Mouse (Mus musculus) T-cell, adult 2 months (primary cell): ENCODE data around the gene En2.
A peak's percentile ranks its signal among the peaks of the same experiment; 100 is the strongest.

Experiments
- DNase-seq: peaks from one replicate; pipeline ENCODE4 v3.0.0; 2022; ENCODE audit warnings: low spot score

The En2 gene

DNA sequence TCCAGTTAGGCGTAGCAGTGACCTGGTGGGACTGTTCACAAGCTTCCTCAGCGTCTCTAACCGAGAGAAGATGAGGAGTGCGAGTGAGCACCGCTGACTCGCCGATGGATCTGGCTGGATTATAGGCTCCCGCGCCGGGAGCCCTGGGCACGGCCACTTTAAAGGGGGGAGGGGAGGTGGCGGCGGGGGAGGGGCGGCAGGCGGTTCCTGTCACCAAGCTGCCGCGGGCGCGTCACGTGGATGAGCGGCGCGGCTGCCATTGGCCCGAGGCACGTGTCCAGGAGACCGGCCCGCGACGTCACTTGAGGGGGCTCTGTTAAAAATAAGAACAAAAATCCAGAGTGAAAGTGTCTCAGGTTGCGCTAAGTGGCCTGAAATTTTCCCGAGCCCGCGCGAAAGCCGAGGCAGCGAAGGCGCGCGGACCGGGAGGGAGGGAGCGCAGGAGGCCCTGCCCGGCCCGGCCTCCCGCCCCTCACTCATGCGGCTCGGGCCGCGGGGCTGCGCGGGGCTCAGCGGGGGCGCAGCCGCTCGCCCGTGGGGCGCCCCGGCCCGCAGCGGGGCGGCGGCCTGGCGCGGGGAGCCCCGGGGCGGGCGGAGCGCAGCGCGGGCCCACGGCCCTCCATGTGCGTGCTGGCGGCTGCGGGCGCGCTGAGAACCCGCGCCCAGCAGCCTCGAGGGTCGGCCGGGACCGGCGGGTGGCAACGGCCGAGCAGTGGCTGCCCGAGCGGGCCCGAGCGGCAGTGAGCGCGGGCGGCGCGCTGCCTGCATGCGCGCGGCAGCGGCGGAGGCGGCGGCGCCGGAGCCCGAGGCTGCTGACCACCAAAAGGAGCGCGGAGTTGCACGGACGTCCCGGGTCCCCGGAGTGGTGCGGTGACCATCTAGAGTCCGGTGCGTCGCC, at the start of gene En2:
TSS of gene En2 (plus strand) at position 337 of the 898 bp plus-strand sequence.
- no peak for DNase-seq

DNA sequence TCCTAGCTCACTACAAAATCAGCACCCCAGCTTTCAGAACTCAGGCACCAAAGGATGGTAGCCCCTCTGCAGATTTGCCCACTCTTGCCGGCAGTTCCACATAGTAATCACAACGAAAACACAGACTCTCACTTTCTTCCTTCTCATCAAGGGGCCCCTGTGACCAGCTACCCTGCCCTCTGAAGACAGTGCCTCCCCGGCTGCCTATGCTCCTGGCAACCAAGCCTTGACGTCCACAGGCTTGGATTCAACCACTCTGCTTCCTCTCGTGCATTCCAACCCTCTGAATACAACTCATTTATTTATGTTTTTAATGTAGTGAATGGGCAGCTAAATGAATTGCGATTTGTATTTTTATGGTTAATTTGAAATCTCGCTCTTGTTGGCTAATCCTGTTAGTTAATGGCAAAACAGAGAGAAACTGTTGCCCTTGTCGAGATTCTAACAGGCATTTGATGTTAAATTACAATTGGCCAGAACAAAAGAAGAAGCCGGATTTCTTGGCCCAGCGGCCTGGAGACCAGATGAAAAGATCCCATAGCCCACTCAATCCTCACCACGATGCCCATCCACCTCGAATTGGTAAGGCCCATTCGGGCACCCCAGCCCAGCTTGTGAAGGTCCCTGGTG, 48.1 kb upstream of the En2 start:
- DNase-seq = no peak

DNA sequence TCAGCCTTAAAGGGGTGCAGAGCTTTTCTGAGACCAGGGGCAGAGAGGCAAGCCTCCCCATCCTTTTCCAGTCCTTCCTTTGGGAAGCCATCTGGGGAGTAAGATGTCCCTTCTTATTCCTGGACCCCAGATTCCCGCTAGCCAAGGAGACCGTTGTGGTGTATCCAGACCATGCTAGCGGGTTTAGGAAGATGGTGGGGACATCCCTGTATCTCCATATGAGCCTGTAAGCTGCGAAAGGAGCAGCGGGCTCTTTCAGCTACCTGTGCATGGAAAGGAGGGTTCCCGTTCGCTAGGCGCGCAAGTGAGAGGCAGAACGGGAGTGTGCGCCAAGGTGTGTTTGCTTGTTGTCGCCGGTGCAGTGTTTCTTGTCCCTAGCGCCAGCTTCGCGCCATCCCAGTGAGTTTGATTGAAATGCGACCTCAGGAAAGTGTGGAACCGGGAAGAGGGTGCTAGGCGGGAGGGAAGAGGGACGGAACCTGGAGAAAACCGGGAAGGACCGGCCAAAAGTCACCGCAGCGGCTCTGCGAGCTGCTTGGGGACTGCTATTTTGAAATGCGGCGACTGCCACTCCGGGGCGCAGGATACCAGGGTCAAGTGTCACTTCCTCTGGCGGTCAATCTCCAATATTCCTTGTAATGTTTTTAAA, 47.5 kb upstream of the En2 start:
- DNase-seq = no peak

DNA sequence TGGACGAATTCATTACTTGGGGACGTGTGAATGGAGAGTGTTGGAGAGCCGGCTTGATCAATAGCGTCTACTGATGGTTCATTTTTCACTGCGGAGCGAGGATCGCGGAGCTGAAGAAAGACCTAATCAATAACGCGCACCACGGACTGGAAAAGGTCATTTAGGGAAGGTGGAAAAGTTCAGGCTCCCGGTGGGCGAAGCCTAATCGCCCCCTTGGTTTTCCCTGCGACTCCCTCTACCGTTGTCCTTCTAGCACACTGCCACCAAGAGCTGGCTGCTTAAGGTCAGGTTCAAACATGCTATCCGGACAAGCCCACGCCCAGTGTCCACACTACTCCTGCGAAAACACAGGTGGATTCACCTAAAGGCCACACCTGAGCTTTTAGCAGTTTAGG, 47.0 kb upstream of the En2 start:
- DNase-seq = no peak

DNA sequence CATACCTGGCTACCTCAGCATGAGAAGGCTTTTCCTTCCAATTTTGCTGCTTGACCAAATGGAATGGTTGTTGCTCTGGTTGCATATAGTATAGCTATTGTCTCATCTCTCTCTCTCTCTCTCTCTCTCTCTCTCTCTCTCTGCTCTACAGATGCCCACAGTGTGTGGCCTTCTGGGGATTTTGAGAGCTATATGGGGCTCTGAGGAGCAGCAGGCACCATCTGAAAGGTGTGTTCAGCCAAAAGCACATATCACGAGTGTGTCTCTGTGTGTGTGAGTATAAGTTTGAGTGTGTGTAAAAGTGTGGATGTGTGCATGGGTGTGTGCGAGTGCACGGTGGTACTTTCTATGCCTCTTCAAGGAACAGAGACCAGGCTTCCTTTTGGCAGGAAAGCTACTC, 45.9 kb upstream of the En2 start:
- DNase-seq = no peak

DNA sequence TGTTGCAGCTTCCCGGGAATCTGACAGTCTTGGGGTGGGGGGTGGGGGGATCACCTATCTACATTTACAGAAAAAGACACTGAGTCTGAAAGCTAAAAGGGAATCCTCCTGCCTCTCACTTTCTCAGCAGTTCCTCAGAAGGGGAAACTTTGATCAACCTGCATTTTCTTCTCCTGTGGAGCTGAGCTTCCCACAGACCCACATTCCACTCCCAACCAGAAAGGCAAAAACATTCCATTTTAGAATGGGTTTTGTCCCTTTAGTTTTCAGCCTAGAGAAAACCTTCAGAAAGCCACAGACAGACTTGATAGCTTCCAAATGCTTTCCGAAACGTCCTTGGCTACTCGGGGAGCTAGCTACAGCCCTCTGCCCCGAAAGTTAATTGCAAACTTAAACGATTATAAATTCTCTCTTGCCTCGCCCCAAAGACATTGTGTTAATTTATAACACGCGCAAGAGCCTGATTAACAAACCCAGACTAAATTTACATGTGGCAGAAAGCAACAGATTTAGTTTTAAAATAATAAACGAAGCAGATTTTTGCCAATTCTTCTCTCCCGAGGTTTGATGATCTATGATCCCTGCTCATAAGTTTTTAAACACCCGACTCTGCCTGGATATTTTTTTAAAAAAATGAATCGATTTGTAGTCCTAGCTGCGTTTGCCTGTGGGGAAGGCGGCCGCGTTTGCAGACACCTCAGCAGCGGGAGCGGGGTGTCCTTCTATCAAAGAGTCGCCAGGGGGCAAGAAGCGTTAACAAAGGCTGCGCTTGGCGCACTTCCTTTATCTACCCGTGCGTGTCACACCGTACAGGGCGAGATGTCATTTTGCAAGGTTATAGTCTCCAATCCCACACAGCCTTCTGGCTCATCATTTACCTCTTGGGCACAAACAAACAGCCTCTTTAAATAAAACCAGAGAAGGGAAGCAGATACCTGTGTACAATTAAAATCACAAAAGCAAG, 42.7 kb upstream of the En2 start:
- DNase-seq = peak; percentile 72

DNA sequence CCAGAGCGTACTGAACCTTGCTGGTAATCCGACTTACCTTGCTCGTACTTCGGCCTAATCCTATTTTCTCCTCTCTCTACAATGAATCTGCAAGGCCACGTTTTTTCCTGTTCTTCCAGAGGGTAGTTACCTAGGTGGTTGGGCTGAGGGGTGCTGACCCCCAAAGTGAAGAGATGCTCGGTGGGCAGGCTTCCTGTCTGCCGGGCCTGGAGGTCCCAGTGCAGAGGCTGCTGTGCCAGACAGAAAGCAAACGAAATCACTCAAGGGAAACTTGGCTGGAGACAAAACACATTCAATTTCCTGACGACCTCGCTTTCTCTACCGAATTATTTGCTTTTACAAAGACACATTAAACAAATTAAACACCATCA, 42.1 kb upstream of the En2 start:
- no peak for DNase-seq

DNA sequence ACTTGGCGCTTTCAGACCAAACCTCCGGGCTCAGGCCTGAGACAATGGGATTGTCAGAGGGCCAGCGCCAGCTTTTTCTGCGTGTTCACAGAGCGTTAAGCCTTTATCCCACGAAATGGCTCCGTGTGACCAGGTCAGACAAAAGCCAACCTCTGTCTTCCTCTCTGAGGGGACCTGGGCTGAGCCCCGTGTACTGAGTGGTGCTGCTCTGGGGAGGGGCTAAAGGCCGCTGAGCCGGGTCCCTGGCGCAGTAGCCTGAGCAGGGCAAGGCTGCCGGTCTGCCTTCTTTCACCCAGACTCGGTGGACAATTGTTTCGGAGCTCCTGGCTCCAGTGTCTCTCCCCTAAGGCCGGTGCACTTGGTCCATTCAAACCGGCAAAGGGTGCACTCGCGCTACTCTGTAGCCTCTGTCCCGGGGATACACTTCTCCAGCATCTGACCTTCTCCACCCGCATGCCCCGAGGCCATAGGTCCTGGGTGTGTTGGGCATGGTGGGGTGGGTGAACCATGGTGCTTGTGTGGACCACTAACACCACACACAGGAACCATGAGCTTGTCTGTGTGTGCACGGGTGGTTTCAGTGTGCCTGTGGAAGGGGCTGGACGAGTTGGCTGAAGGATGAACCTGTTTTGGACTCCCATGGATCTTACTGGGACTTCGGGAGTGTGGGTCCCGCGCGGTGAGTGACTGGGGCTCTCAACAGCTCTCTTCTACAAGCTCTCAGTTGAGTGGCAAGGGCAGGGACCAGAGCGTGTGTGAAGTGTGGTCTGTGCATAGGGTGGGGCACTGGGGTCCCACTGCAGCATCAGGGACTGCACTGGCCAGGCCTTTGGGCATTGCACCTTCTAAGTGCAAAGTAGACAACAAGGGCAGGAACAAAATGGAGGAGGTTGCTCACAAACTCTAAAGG, 40.9 kb upstream of the En2 start:
- DNase-seq = no peak

DNA sequence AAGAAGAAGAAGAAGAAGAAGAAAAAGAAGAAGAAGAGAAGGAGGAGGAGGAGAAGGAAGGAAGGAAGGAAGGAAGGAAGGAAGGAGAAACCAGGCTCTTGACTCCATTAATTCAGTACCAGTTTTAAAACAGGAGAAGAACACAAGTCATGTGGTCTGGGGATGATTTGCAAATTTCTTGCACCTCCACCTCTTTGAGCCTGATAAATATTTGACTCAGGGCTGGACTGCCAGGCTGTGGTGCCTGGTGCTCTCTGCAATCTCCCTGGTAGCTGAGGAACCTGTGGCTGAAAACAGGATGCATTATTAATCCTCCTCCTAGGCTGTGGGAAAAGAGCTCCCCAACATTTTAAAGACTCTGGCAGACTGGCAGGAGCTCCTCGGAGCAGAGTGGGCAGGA, 36.6 kb upstream of the En2 start:
- no peak for DNase-seq

DNA sequence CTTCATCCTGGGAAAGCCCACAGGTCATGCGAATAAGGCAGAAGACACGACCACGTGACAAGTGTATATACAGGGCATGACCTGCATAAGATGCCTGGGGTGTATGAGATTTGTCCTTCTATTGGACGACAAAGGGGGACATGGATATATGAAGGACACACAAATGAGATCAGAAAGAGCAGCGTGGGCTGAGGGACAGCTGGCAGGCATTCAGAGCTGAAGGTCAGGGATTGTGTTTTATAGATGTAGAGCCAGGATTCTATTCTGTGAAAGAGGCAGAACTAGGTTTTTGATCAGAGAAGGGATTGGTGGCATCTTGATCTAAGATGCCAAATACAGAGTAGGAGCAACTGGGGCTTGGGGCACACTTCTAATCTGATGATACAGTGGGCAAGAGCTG, 33.3 kb upstream of the En2 start:
- no peak for DNase-seq

DNA sequence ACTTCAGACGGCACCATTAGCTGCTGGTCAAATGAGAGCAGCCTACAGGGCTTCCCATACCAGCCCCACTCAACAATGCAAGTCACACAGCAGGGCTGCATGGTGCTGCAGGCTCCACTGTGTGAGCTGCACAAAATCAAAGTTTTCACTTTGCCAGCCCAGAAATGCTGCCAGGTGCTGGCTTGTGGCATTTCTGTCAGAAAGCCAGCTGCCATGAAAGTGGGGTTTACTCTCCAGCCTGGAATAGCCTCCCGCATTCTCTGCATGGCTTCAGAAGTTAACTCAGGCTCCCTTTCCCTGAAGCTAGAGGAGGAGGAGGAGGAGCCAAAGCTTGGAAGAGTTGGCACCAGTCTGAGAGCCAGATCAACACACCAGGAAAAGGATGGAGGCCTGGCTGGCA, 29.1 kb upstream of the En2 start:
- DNase-seq = no peak

DNA sequence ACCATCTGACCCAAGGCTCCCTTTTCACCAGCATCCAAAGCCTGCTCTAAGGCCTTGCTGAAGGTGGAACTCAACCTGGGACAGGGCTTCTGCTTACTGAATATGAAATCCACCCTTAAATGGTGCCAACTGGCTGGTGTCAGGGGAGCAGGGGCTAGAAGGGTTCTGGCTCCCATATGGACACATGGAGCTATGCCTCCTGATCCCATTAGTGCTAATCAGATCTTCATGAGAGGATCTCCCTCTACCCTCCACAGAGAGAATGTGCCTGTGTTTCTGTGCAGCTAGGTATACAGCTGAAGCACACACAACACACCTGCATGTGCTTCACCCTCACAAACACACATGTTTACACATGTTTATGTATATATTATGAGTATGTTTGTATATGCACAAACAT, 20.9 kb upstream of the En2 start:
- no peak for DNase-seq

DNA sequence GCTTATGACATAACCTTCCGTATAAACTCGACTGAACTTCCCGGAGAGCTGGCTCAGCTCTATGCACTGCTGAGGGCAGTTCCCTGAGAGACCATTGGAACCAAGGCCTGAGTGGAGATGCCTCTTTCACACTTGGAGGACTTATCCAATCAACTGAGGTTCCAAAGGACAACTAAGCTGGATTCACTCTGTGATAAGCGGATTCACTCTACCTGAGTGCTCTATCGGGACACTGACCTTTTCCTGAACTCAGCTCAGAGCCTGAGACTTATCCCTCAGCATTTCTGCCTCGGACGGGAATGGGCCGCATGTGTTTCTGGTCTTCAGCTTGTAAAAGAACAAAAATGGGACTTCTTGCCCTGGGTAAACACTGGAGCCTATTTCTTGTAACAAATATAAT, 19.5 kb upstream of the En2 start:
- no peak for DNase-seq

DNA sequence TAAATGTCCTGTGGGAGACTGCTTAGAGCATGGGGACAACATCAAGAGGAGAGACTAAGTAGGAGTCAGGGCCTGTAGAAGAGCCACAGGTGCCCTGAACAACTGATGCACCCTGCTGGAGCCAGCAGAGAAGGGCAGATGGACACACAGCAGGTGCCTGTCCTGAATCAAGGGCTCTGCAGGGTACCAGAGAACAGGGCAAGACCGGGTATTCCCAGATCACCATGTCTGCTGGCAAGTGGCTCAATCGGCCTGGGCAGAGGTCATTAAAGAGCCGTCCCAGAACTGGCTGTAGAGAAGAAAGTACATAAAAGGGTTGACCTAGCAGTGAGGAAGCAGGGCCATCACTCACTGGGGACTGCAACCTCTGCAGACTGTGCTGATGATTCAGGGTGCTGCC, 17.0 kb upstream of the En2 start:
- no peak for DNase-seq

DNA sequence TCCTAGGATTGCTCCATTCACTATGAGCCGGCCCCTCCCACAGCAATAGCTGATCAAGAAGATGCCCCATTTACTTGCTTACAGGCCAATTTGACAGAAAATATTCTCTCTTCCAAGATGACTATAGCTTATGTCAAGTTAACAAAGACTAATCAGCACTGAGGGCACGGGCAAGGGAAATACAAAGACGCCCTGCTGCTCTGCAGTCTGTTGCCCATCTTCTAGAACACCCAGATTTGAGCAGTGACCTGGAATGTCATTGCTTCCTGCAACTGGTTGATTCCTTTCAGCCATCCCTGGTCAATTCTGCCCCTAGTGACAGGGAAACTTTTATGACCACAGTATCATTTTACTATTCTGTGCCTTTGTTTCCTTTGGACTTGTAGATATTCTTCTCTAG, 16.1 kb upstream of the En2 start:
- DNase-seq = no peak

DNA sequence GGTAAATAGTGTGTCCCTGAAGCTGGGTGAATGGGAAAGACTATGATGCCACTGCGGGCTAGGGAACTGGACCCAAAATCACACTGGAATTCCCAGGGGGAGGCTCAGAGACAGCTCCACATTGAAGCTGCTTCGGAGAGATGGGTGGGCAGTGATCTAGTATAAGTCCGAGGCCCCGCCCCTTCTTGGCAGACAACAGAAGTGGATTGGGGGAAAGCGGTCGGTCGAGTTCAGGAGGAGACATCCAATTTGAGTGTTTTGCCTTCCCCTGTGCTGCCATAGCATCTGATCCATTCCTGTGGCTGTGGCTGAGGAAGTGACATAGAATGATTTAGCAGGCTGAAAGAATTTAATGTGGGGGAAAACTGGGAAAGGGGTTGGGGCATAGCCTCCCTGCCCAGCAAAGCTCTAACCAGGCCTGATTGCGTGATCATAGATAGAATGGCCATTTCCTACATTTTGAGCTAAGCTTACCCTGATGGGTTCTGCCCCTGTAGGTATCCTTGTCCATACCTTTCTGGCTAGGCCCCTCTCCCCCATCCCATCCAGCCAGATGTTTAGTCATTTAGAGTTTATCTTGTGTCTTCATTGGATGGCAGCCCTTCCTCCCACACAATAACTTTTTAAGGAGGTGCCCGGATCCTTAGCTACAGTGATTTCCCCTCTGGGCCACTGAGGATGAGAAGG, 8.3 kb upstream of the En2 start:
- no peak for DNase-seq

DNA sequence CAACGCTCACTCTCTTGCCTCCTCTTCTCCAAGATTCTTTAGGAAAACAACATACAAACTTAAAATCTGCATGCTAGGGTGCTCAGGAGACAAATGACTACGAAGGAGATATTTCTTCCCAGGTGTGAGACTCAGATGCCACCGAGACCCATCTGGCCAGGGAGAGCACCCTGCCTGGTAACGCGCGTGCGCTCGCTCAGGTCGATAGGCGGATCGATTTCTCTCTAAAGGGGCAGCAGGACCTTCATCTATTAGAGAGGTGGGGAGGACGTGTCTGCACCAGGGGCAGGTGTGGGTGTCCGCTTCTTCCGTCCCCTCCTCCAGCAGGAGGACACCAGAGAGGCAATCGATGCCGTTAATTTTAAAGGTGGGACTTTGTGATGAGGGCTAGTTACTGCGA, 7.7 kb upstream of the En2 start:
- DNase-seq = no peak

DNA sequence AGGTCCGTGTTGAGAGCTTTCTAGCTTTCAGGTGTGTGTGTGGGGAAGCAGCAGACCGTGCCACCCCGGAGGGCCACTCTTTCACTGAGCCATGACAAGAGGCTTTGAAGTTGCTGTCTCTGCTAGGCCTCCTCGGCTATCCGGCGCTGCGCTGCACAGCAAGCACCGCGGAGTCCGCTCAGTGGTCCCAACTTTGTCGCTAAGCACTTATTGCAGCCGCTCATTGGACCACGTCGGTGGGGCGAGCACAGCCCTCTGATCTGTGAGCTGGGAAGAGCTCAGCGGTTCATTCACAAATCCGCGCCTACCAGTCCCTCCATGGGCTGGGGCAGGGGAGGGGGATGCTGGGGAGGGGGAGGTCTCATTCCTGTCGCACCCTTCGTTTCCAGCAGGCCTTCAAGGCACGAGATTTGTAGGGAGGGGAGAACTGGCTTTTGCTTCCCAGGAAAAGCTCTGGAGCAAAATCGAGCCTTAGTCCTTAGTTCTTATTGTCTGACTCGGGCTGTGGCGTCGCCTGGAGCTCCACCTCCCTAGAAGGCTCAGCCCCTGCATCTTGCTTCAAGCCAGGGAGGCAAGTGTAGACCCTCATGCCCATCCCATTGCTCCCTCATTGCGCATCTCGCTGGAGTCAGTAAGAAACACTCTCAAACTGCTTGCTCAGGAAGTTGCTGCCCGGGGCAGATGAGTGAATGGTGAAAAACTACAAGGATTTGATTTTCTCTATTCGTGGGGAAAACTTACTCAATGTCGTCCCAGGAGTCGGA, 7.0 kb upstream of the En2 start:
- no peak for DNase-seq

DNA sequence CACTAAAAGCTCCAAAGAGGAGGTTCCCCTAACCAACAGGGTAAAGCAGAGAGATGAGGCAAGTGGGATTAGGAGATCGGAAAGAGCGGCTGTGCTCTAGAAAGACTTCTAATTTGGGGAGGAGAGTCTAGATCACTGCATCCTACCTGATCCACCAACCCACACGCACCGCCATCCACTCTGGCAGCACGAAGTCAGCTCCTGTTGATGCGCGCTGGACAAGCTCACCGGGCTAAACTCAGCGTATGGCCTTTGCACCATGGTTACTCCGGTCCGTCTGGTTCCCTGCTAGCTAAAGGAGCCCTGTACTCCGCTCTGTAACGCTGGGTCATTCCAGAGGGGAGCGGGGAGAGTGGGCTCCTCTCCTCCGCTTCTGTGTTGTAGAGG, 6.4 kb upstream of the En2 start:
- no peak for DNase-seq
